Mouse (Mus musculus): ENCODE results near the gene Dph7.

The Dph7 gene

GRCm38 (mm10) chr2:24974452-24974851, 12.3 kb downstream of the Dph7 start:
- peak in 1 of 2 experiments; percentile 15 for DNase-seq

DNA sequence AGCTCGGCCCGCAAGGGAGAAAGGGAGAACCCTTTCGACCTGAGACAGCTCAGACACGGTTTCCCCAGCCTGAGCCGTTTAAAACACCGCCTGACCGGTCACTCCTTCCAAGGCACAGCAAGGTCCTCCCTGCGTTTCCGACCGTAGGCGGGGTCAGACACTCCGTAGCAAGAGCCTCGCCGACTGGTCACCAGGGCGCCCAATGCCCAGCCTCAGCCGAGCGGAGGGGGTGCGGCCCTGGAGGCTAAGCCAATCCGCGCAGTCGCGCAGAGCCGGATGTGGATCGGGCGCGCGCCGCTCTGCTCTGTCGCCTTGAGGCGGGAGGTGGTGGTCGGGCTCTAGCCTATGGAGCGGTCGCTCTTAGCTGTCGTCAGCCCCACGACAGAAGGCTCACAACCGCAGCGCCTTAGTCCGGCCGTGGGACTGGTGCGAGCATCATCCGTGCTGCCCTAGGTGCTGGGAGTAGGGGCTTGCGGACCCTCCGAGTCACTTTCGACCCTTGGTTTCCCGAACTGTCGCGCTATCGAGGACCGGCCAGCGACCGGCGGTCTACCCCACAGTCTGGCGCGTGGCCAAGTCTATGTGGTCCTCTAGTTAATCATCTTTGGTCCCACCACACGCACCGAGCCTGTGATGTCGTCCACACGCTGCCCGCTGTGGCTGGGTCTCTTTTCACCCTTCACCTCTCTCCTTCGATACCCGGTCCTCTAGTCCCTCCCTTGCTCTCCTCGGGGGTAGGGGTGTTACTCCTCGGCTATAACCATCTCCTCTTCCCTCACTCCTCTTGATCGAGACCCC, 12.9 kb downstream of the Dph7 start, which contains the start of gene Mrpl41:
Mrpl41 (minus strand) TSS at position 193 of the 798 bp plus-strand sequence.
- DNase-seq = peak; percentile 95

- peak; percentile 86 to 90 for DNase-seq
Observed at GRCm38 (mm10) chr2:24975704-24976297, 13.6 kb downstream of the Dph7 start, which contains the start of gene Pnpla7. TSS of gene Pnpla7 (plus strand) at chr2:24976033.

GRCm38 (mm10) chr2:24976960-24977359, 14.8 kb downstream of the Dph7 start:
- DNase-seq = peak in 1 of 2 experiments; percentile 9

- DNase-seq = no peak
Observed at GRCm38 (mm10) chr2:24987762-24988161, 25.6 kb downstream of the Dph7 start.

DNA sequence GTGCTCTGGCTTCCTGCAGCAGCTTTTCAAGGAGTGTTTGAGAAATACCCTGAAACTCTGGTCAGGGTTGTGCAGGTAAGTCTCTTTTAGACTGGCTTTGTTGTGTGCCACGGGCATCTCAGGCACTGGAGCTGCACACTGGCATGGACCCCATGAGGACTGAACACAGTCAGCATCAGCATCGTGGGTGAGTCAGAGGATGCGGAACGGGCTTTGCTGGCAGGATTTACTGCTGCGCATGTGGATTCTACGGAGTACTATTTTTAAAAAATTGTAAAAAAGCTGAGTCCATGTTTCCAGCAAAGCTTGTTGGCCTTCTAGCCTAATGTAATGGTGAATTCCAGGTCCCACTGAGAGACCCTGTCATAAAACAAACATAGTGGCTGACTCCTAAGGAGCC, 33.1 kb downstream of the Dph7 start:
- no peak for DNase-seq

GRCm38 (mm10) chr2:24996471-24996870, 34.3 kb downstream of the Dph7 start:
- no peak for DNase-seq

DNA sequence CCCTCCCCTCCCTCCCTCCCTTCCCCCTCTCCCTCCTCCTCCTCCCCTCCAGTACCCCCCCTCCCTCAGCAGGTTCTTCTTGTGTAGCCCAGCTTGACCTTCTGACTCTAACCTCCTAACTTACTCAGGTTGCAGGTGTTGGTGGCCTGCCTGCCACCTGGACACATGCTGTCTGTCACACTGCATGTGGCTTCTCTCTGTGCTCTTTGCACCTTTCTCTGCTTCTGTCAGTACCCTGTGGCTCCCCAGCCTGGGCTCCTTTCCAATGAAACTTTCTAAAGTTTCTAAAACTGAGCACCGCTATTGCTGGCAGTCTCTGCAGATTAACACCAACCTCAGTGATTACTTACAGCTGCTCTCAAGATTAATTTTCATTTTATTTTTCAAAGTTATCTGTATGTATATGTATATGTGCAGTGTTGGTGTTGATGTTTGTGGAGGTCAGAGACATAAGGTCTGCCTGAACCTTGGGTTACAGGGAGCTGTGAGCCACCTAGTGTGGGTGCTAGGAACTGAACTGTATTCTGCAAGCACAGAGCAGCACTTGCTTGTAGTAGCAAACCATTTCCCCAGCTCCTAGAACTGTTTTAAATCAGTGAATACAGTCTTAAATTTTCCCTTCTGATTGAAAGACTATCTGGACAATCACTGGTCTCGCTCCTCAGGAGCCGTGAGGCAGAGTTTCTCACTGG, 38.5 kb downstream of the Dph7 start:
- DNase-seq = peak; percentile 40 to 50

- no peak for DNase-seq
Observed at GRCm38 (mm10) chr2:25003946-25004786, 42.0 kb downstream of the Dph7 start.

- no peak for DNase-seq
Observed at GRCm38 (mm10) chr2:25006767-25007166, 44.6 kb downstream of the Dph7 start.

GRCm38 (mm10) chr2:25008250-25008649, 46.0 kb downstream of the Dph7 start:
- DNase-seq = peak; percentile 15 to 26

All from B cell, adult 2 months (primary cell).